18 mouse cellular contexts compared by ENCODE assay signal in the genomic region with DNA sequence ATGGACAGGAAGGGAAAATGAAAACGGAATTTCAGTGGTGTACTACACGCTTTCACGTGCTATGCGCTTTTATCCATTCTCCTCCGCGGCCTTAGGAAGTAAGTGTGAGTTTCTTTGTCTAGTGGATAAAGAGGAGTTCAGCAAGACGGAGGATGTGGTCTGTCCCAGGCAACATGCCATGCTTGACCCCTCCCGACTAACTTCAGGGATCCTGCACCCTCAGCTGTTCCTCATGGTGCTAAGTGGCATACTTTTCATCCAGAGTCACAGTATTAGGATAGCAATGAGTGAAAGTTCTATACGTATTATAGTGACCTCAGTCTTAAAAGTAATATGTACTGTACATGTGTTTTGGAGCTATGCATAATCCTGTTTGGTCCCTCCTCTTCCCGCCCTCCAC. TPM values are rescaled to one million over a fixed set of nuclear protein-coding genes. Genes with fewer than 3 reads are reported as not detected.
DNase-seq lines count a peak whose midpoint lies in the region; ATAC-seq lines count a peak whose summit lies in the region.
"Had no signal": no experiment of that assay in that cellular context is flagged by ENCODE, and none has a peak within 500 bp of the region (broad histone marks: within the 10 kb centered on the region; RNA-seq: fewer than 3 reads in every experiment).

No protein-coding gene starts in this region.

- H3K4me1 ChIP-seq in embryonic facial prominence, embryonic 12.5 days = peaks cover 16% of the 10 kb centered on the region
- H3K4me1 ChIP-seq in embryonic facial prominence, embryonic 10.5 days = peaks cover 39% of the 10 kb centered on the region
- peaks cover 74% of the 10 kb centered on the region for H3K4me1 ChIP-seq in forebrain, embryonic 10.5 days
- no peaks in the 10 kb centered on the region; the same call in 1 of the 2 replicates for H3K4me1 ChIP-seq in hindbrain, embryonic 11.5 days (replicated peaks; ENCODE audit: control insufficient read depth, insufficient read depth, low read length)
- H3K4me1 ChIP-seq in midbrain, embryonic 16.5 days (ENCODE audit: control insufficient read depth, insufficient read depth, low read length) = peaks cover 31% of the 10 kb centered on the region
- H3K4me1 ChIP-seq in kidney, embryonic 14.5 days (ENCODE audit: control insufficient read depth, insufficient read depth, low read length) = no peaks in the 10 kb centered on the region

- no peak for DNase-seq in embryonic facial prominence, embryonic 10.5 days (ENCODE audit: low spot score)
- DNase-seq in forebrain, embryonic 10.5 days (ENCODE audit: extremely low spot score, low spot score) = no peak
- no peak for DNase-seq in hindbrain, embryonic 11.5 days (ENCODE audit: low spot score)
- no peak for DNase-seq in left cerebral cortex, adult 11 months (ENCODE audit: low spot score)
- no peak for DNase-seq in cerebellum, adult 9-10 months
- DNase-seq: cerebellum, adult 11-12 months; gastrocnemius, postnatal 14 days; lung, adult 18-20 months; spleen, adult 18-20 months; thymus, postnatal 4 days had no signal

- H3K27ac ChIP-seq in embryonic facial prominence, embryonic 12.5 days = 0 out of 2 replicates have a peak overlapping the region, but pooled peaks have one; percentile 9
- H3K27ac ChIP-seq in embryonic facial prominence, embryonic 10.5 days (replicated peaks) = no peak overlapping the region
- peak overlapping the region; percentile 67; the same call in 1 of the 2 replicates for H3K27ac ChIP-seq in forebrain, embryonic 10.5 days
- H3K27ac ChIP-seq in hindbrain, embryonic 11.5 days (ENCODE audit: low read depth, low read length) = peak overlapping the region; percentile 75
- no peak overlapping the region for H3K27ac ChIP-seq in midbrain, embryonic 16.5 days (ENCODE audit: low read length)
- H3K27ac ChIP-seq in kidney, embryonic 14.5 days (ENCODE audit: low read depth, low read length) = no peak overlapping the region
- H3K27ac ChIP-seq: limb, embryonic 13.5 days; macrophage; stomach, postnatal 0 days had no signal

- no peak overlapping the region for H3K9ac ChIP-seq in embryonic facial prominence, embryonic 12.5 days
- no peak overlapping the region for H3K9ac ChIP-seq in hindbrain, embryonic 11.5 days (ENCODE audit: low read depth, low read length)
- no peak overlapping the region for H3K9ac ChIP-seq in midbrain, embryonic 16.5 days (ENCODE audit: low read depth, low read length)
- H3K9ac ChIP-seq in kidney, embryonic 14.5 days (ENCODE audit: low read depth, low read length) = no peak overlapping the region
- H3K9ac ChIP-seq: limb, embryonic 13.5 days had no signal

- no peaks in the 10 kb centered on the region for H3K9me3 ChIP-seq in embryonic facial prominence, embryonic 12.5 days
- H3K9me3 ChIP-seq in embryonic facial prominence, embryonic 10.5 days = no peaks in the 10 kb centered on the region
- H3K9me3 ChIP-seq in forebrain, embryonic 10.5 days = no peaks in the 10 kb centered on the region
- H3K9me3 ChIP-seq in hindbrain, embryonic 11.5 days (ENCODE audit: control insufficient read depth, low read length) = no peaks in the 10 kb centered on the region
- no peaks in the 10 kb centered on the region for H3K9me3 ChIP-seq in midbrain, embryonic 16.5 days (replicated peaks; ENCODE audit: control insufficient read depth, low read length, poor library complexity, severe bottlenecking)
- no peaks in the 10 kb centered on the region for H3K9me3 ChIP-seq in kidney, embryonic 14.5 days (ENCODE audit: control insufficient read depth, low read length)
- H3K9me3 ChIP-seq: limb, embryonic 13.5 days had no signal

- H3K36me3 ChIP-seq in embryonic facial prominence, embryonic 12.5 days = no peaks in the 10 kb centered on the region
- H3K36me3 ChIP-seq in embryonic facial prominence, embryonic 10.5 days (replicated peaks) = no peaks in the 10 kb centered on the region
- no peaks in the 10 kb centered on the region for H3K36me3 ChIP-seq in forebrain, embryonic 10.5 days (replicated peaks)
- H3K36me3 ChIP-seq in hindbrain, embryonic 11.5 days (ENCODE audit: control insufficient read depth, insufficient read depth, low read length) = no peaks in the 10 kb centered on the region
- H3K36me3 ChIP-seq in midbrain, embryonic 16.5 days (ENCODE audit: control insufficient read depth, insufficient read depth, low read length) = no peaks in the 10 kb centered on the region
- H3K36me3 ChIP-seq in kidney, embryonic 14.5 days (ENCODE audit: control insufficient read depth, insufficient read depth, low read length) = no peaks in the 10 kb centered on the region
- H3K36me3 ChIP-seq: limb, embryonic 13.5 days had no signal

- H3K4me3 ChIP-seq in embryonic facial prominence, embryonic 12.5 days = no peak overlapping the region
- no peak overlapping the region for H3K4me3 ChIP-seq in embryonic facial prominence, embryonic 10.5 days
- H3K4me3 ChIP-seq in forebrain, embryonic 10.5 days = no peak overlapping the region
- H3K4me3 ChIP-seq in hindbrain, embryonic 11.5 days (ENCODE audit: low read depth, low read length) = no peak overlapping the region
- no peak overlapping the region for H3K4me3 ChIP-seq in midbrain, embryonic 16.5 days (ENCODE audit: low read depth, low read length)
- no peak overlapping the region for H3K4me3 ChIP-seq in kidney, embryonic 14.5 days (ENCODE audit: low read length)
- H3K4me3 ChIP-seq: limb, embryonic 13.5 days had no signal

- 82% methylated on average over 10 of the region's 10 CpGs for WGBS in embryonic facial prominence, embryonic 12.5 days
- WGBS in embryonic facial prominence, embryonic 10.5 days = 88% methylated on average over 10 of the region's 10 CpGs
- 80% methylated on average over 10 of the region's 10 CpGs for WGBS in forebrain, embryonic 10.5 days
- WGBS in hindbrain, embryonic 11.5 days = 67% methylated on average over 10 of the region's 10 CpGs
- WGBS in midbrain, embryonic 16.5 days = 56% methylated on average over 10 of the region's 10 CpGs
- 90% methylated on average over 10 of the region's 10 CpGs for WGBS in kidney, embryonic 14.5 days

- no peaks in the 10 kb centered on the region for H3K27me3 ChIP-seq in embryonic facial prominence, embryonic 12.5 days
- H3K27me3 ChIP-seq in embryonic facial prominence, embryonic 10.5 days (replicated peaks; ENCODE audit: low read depth, poor library complexity, severe bottlenecking) = no peaks in the 10 kb centered on the region
- no peaks in the 10 kb centered on the region for H3K27me3 ChIP-seq in forebrain, embryonic 10.5 days (ENCODE audit: poor library complexity, severe bottlenecking)
- H3K27me3 ChIP-seq in hindbrain, embryonic 11.5 days (ENCODE audit: control insufficient read depth, insufficient read depth, low read length) = no peaks in the 10 kb centered on the region
- H3K27me3 ChIP-seq in midbrain, embryonic 16.5 days (ENCODE audit: control insufficient read depth, insufficient read depth, low read depth, low read length) = no peaks in the 10 kb centered on the region
- H3K27me3 ChIP-seq in kidney, embryonic 14.5 days (ENCODE audit: control insufficient read depth, insufficient read depth, low read length) = no peaks in the 10 kb centered on the region
- H3K27me3 ChIP-seq: limb, embryonic 13.5 days; Patski had no signal

- no peak overlapping the region for H3K4me2 ChIP-seq in embryonic facial prominence, embryonic 12.5 days (replicated peaks)
- H3K4me2 ChIP-seq in hindbrain, embryonic 11.5 days (replicated peaks; ENCODE audit: low read depth, low read length) = no peak overlapping the region
- H3K4me2 ChIP-seq in midbrain, embryonic 16.5 days (ENCODE audit: low read length) = peak overlapping the region; percentile 15; the same call in 1 of the 2 replicates
- no peak overlapping the region for H3K4me2 ChIP-seq in kidney, embryonic 14.5 days (replicated peaks; ENCODE audit: low read depth, low read length)
- H3K4me2 ChIP-seq: heart, embryonic 11.5 days; limb, embryonic 13.5 days had no signal

- no peak for ATAC-seq in embryonic facial prominence, embryonic 12.5 days (ENCODE audit: insufficient number of reproducible peaks, insufficient read depth, low FRiP score, low TSS enrichment)
- ATAC-seq in hindbrain, embryonic 11.5 days (ENCODE audit: low FRiP score) = peak; percentile 8; the same call in 1 of the 2 replicates
- ATAC-seq in midbrain, embryonic 16.5 days = no peak
- ATAC-seq in kidney, embryonic 14.5 days (ENCODE audit: low FRiP score, low TSS enrichment) = no peak
- ATAC-seq: Patski had no signal

RNA-seq across cellular contexts. Expression of a gene that starts 4.6 kb away (rescaled TPM):
- 7.3 and 7.6 TPM in 2 replicates for polyA plus RNA-seq in embryonic facial prominence, embryonic 12.5 days (2016; fragmentation: Nextera tagmentation; extraction: Ambion mirVana)
- 8.9 and 10.1 TPM in 2 replicates for polyA plus RNA-seq in embryonic facial prominence, embryonic 10.5 days (2016; fragmentation: Nextera tagmentation; extraction: Ambion mirVana)
- polyA plus RNA-seq in forebrain, embryonic 10.5 days (2016; fragmentation: Nextera tagmentation; extraction: Ambion mirVana) = 10.2 and 10.6 TPM in 2 replicates
- 7.1 and 7.3 TPM in 2 replicates for polyA plus RNA-seq in hindbrain, embryonic 11.5 days (2014; fragmentation: Nextera tagmentation; extraction: Ambion mirVana)
- 3.8 and 4.5 TPM in 2 replicates for polyA plus RNA-seq in midbrain, embryonic 16.5 days (2015; fragmentation: Nextera tagmentation; extraction: Ambion mirVana)
- 6.7 and 7.0 TPM in 2 replicates for polyA plus RNA-seq in kidney, embryonic 14.5 days (2014; fragmentation: Nextera tagmentation; extraction: Ambion mirVana)

RNA-seq across cellular contexts. Expression of a gene that starts 29.6 kb away (rescaled TPM):
- polyA plus RNA-seq in embryonic facial prominence, embryonic 12.5 days (2016; fragmentation: Nextera tagmentation; extraction: Ambion mirVana) = 14.0 and 14.7 TPM in 2 replicates
- polyA plus RNA-seq in embryonic facial prominence, embryonic 10.5 days (2016; fragmentation: Nextera tagmentation; extraction: Ambion mirVana) = 7.9 and 8.9 TPM in 2 replicates
- polyA plus RNA-seq in forebrain, embryonic 10.5 days (2016; fragmentation: Nextera tagmentation; extraction: Ambion mirVana) = 11.3 and 11.8 TPM in 2 replicates
- polyA plus RNA-seq in hindbrain, embryonic 11.5 days (2014; fragmentation: Nextera tagmentation; extraction: Ambion mirVana) = 7.4 and 8.7 TPM in 2 replicates
- polyA plus RNA-seq in midbrain, embryonic 16.5 days (2015; fragmentation: Nextera tagmentation; extraction: Ambion mirVana) = 7.9 and 8.9 TPM in 2 replicates
- 1.9 and 3.8 TPM in 2 replicates for polyA plus RNA-seq in kidney, embryonic 14.5 days (2014; fragmentation: Nextera tagmentation; extraction: Ambion mirVana)
- polyA plus RNA-seq: macrophage had no signal

Comparison
In these comparisons a context has a peak if more than half of its experiments do, and no peak if none do; other contexts are left out.
1. H3K27ac ChIP-seq: peak in embryonic facial prominence, embryonic 12.5 days (single experiment), forebrain, embryonic 10.5 days (single experiment) and hindbrain, embryonic 11.5 days (single experiment); none in embryonic facial prominence, embryonic 10.5 days (single experiment), midbrain, embryonic 16.5 days (single experiment) and kidney, embryonic 14.5 days (single experiment).